Mouse (Mus musculus) myocyte (in vitro differentiated cells): Measurements from ENCODE around the gene Plxnd1.

ENCODE experiments used
- E2F4 ChIP-seq: IDR thresholded peaks from one replicate; pipeline ENCODE4 v1.6.1; 2011; ENCODE audit warnings: mild to moderate bottlenecking, control low read depth, moderate library complexity; ENCODE audit not compliant: insufficient read depth
- MAX ChIP-seq: IDR thresholded peaks from one replicate; pipeline ENCODE4 v1.6.1; 2011; ENCODE audit warnings: low read depth, mild to moderate bottlenecking, control low read depth
- POLR2A ChIP-seq: IDR thresholded peaks from one replicate; pipeline ENCODE4 v1.6.1; 2011; ENCODE audit warnings: low read depth, mild to moderate bottlenecking, control low read depth, moderate library complexity; ENCODE audit not compliant: insufficient read length

- no peak for TF ChIP-seq POLR2A
- TF ChIP-seq E2F4, result no peak
- TF ChIP-seq MAX, result no peak
These were observed 81.3 kb downstream of the Plxnd1 start for GRCm38 (mm10) chr6:115913482-115913881.
